Mouse (Mus musculus) forebrain, embryonic 12.5 days (tissue): Measurements from ENCODE around the gene BC004004. TPM values are rescaled to one million over a fixed set of nuclear protein-coding genes. Genes with fewer than 3 reads are reported as not detected.

ENCODE experiments used
- ATAC-seq: fragments of 200-750 bp; cut with Nextera tagmentation; 2 replicates; pipeline ENCODE4 v1.8.0; 2017; ENCODE audit warnings: moderate TSS enrichment; ENCODE audit not compliant: low FRiP score
- H3K27ac ChIP-seq: fragments of 300-500 bp; sonication (generic); 2 replicates; pipeline ENCODE4 v1.5.1; 2016; ENCODE audit warnings: mild to moderate bottlenecking
- H3K27me3 ChIP-seq: fragments of 300-500 bp; sonication (generic); 2 replicates; pipeline ENCODE4 v1.6.1; 2016; ENCODE audit warnings: mild to moderate bottlenecking
- H3K36me3 ChIP-seq: fragments of 300-500 bp; sonication (generic); replicated peaks from 2 replicates; pipeline ENCODE4 v1.6.1; 2016; ENCODE audit warnings: mild to moderate bottlenecking
- H3K4me1 ChIP-seq: fragments of 300-500 bp; sonication (generic); 2 replicates; pipeline ENCODE4 v1.6.1; 2016
- H3K4me2 ChIP-seq: fragments of 300-500 bp; sonication (generic); 2 replicates; pipeline ENCODE4 v1.6.1; 2016; ENCODE audit warnings: mild to moderate bottlenecking, moderate library complexity
- H3K4me3 ChIP-seq: fragments of 300-500 bp; sonication (generic); replicated peaks from 2 replicates; pipeline ENCODE4 v1.5.1; 2016; ENCODE audit warnings: mild to moderate bottlenecking
- H3K9ac ChIP-seq: fragments of 300-500 bp; sonication (generic); 2 replicates; pipeline ENCODE4 v1.6.1; 2016; ENCODE audit warnings: mild to moderate bottlenecking
- H3K9me3 ChIP-seq: fragments of 300-500 bp; sonication (generic); 2 replicates; pipeline ENCODE4 v1.6.1; 2016
- WGBS: fragments of 180-500 bp; shearing (Covaris S2); methylation state at CpG from one replicate; pipeline ENCODE4 v1.1.7; 2016; 5-methylcytosine and 5-hydroxymethylcytosine counted together
- polyA plus RNA-seq: library from polyadenylated mRNA; unstranded; fragments of >200 nt; fragmentation: Nextera tagmentation; extraction: Ambion mirVana; gene quantifications from 2 replicates; pipeline ENCODE4 v1.2.1, GENCODE M21; 2016

BC004004 gene
- polyA plus RNA-seq, 1 experiment from 2014 or later, result 65.2 TPM

GRCm38 (mm10) chr17:29282216-29282952 is 13.8 kb downstream of the BC004004 start:
- no peak overlapping the region for H3K4me3 ChIP-seq
- WGBS, result 38% methylated on average over 21 of the region's 21 CpGs
- H3K27ac ChIP-seq, result peak overlapping the region; percentile 83

GRCm38 (mm10) chr17:29291793-29292192 is 23.2 kb downstream of the BC004004 start:
- Histone ChIP-seq H3K36me3 (peaks cover 42% of the 10 kb centered on the region), H3K4me1 (no peaks in the 10 kb centered on the region), H3K9ac (no peak overlapping the region), H3K9me3 (no peaks in the 10 kb centered on the region), H3K27ac (no peak overlapping the region), H3K4me2 (no peak overlapping the region), H3K4me3 (no peak overlapping the region), H3K27me3 (no peaks in the 10 kb centered on the region)
- WGBS, result 84% methylated on average over 7 of the region's 7 CpGs
- no peak for ATAC-seq

More at GRCm38 (mm10) chr17:29282216-29282952, 13.8 kb downstream of the BC004004 start:
- Histone ChIP-seq H3K4me1 (peaks cover 14% of the 10 kb centered on the region), H3K9ac (peak overlapping the region; percentile 33; the same call in 1 of the 2 replicates), H3K36me3 (peaks cover 45% of the 10 kb centered on the region), H3K4me2 (peak overlapping the region; percentile 22), H3K27me3 (no peaks in the 10 kb centered on the region), H3K9me3 (no peaks in the 10 kb centered on the region)
- ATAC-seq, result peak; percentile 67; the same call in 1 of the 2 replicates

GRCm38 (mm10) chr17:29292996-29293395 is 24.4 kb downstream of the BC004004 start:
- H3K36me3 ChIP-seq, result peaks cover 52% of the 10 kb centered on the region
- ATAC-seq, result no peak
- H3K4me1 ChIP-seq, result no peaks in the 10 kb centered on the region
- no peak overlapping the region for H3K4me3 ChIP-seq
- H3K4me2 ChIP-seq, result no peak overlapping the region
- H3K9ac ChIP-seq, result no peak overlapping the region
- 87% methylated on average over 3 of the region's 3 CpGs for WGBS
- H3K27me3 ChIP-seq, result no peaks in the 10 kb centered on the region
- no peak overlapping the region for H3K27ac ChIP-seq
- H3K9me3 ChIP-seq, result no peaks in the 10 kb centered on the region

GRCm38 (mm10) chr17:29293807-29294605 is 25.4 kb downstream of the BC004004 start:
- Histone ChIP-seq H3K9ac (no peak overlapping the region), H3K36me3 (peaks cover 60% of the 10 kb centered on the region), H3K9me3 (no peaks in the 10 kb centered on the region), H3K4me3 (no peak overlapping the region), H3K27ac (no peak overlapping the region), H3K4me2 (no peak overlapping the region), H3K27me3 (no peaks in the 10 kb centered on the region), H3K4me1 (no peaks in the 10 kb centered on the region)
- WGBS, result 83% methylated on average over 9 of the region's 9 CpGs
- ATAC-seq, result no peak

GRCm38 (mm10) chr17:29295835-29296234 is 27.2 kb downstream of the BC004004 start:
- no peak overlapping the region for H3K4me2 ChIP-seq
- 82% methylated on average over 5 of the region's 5 CpGs for WGBS
- H3K4me1 ChIP-seq, result no peaks in the 10 kb centered on the region
- no peaks in the 10 kb centered on the region for H3K27me3 ChIP-seq
- no peak overlapping the region for H3K27ac ChIP-seq
- no peak overlapping the region for H3K4me3 ChIP-seq
- H3K9ac ChIP-seq, result no peak overlapping the region
- peaks cover 78% of the 10 kb centered on the region for H3K36me3 ChIP-seq
- no peak for ATAC-seq
- H3K9me3 ChIP-seq, result no peaks in the 10 kb centered on the region

GRCm38 (mm10) chr17:29297321-29297720 is 28.7 kb downstream of the BC004004 start:
- no peak overlapping the region for H3K27ac ChIP-seq
- no peak overlapping the region for H3K4me2 ChIP-seq
- no peak for ATAC-seq
- H3K36me3 ChIP-seq, result peaks cover 88% of the 10 kb centered on the region
- WGBS, result 91% methylated on average over 10 of the region's 10 CpGs
- no peaks in the 10 kb centered on the region for H3K27me3 ChIP-seq
- H3K9ac ChIP-seq, result no peak overlapping the region
- H3K9me3 ChIP-seq, result no peaks in the 10 kb centered on the region
- H3K4me3 ChIP-seq, result no peak overlapping the region
- no peaks in the 10 kb centered on the region for H3K4me1 ChIP-seq

GRCm38 (mm10) chr17:29297813-29298212 is 29.2 kb downstream of the BC004004 start:
- Histone ChIP-seq H3K27ac (no peak overlapping the region), H3K27me3 (no peaks in the 10 kb centered on the region), H3K4me3 (no peak overlapping the region), H3K9me3 (no peaks in the 10 kb centered on the region), H3K36me3 (peaks cover 92% of the 10 kb centered on the region), H3K4me1 (no peaks in the 10 kb centered on the region; the same call in 1 of the 2 replicates), H3K9ac (no peak overlapping the region), H3K4me2 (no peak overlapping the region)
- WGBS, result 90% methylated on average over 6 of the region's 6 CpGs
- ATAC-seq, result no peak

GRCm38 (mm10) chr17:29299282-29299681 is 30.7 kb downstream of the BC004004 start:
- Histone ChIP-seq H3K9me3 (no peaks in the 10 kb centered on the region), H3K27me3 (no peaks in the 10 kb centered on the region), H3K4me3 (no peak overlapping the region), H3K9ac (no peak overlapping the region), H3K4me1 (no peaks in the 10 kb centered on the region; the same call in 1 of the 2 replicates), H3K36me3 (peaks cover 80% of the 10 kb centered on the region), H3K4me2 (no peak overlapping the region), H3K27ac (no peak overlapping the region)
- ATAC-seq, result no peak
- WGBS, result 84% methylated on average over 4 of the region's 4 CpGs

- Histone ChIP-seq H3K4me1 (peaks cover 10% of the 10 kb centered on the region), H3K36me3 (peaks cover 64% of the 10 kb centered on the region), H3K27me3 (no peaks in the 10 kb centered on the region), H3K27ac (no peak overlapping the region), H3K4me2 (no peak overlapping the region), H3K9ac (no peak overlapping the region), H3K4me3 (no peak overlapping the region), H3K9me3 (no peaks in the 10 kb centered on the region)
- ATAC-seq, result no peak
- WGBS, result 92% methylated on average over 7 of the region's 7 CpGs
Measured at GRCm38 (mm10) chr17:29300926-29301325, 32.3 kb downstream of the BC004004 start.

GRCm38 (mm10) chr17:29301421-29301820 is 32.8 kb downstream of the BC004004 start:
- Histone ChIP-seq H3K4me2 (no peak overlapping the region), H3K27me3 (no peaks in the 10 kb centered on the region), H3K36me3 (peaks cover 59% of the 10 kb centered on the region), H3K9ac (no peak overlapping the region), H3K4me1 (peaks cover 10% of the 10 kb centered on the region), H3K27ac (no peak overlapping the region), H3K9me3 (no peaks in the 10 kb centered on the region), H3K4me3 (no peak overlapping the region)
- WGBS, result 94% methylated on average over 6 of the region's 6 CpGs
- no peak for ATAC-seq

- WGBS, result 82% methylated on average over 5 of the region's 5 CpGs
- no peak overlapping the region for H3K4me2 ChIP-seq
- no peak overlapping the region for H3K4me3 ChIP-seq
- H3K27ac ChIP-seq, result no peak overlapping the region
- ATAC-seq, result no peak
- H3K27me3 ChIP-seq, result no peaks in the 10 kb centered on the region
- H3K36me3 ChIP-seq, result peaks cover 53% of the 10 kb centered on the region
- H3K4me1 ChIP-seq, result peaks cover 10% of the 10 kb centered on the region
- H3K9ac ChIP-seq, result no peak overlapping the region
- H3K9me3 ChIP-seq, result no peaks in the 10 kb centered on the region
Measured at GRCm38 (mm10) chr17:29302149-29302548, 33.6 kb downstream of the BC004004 start.

- Histone ChIP-seq H3K4me1 (peaks cover 10% of the 10 kb centered on the region), H3K9me3 (no peaks in the 10 kb centered on the region), H3K27ac (0 out of 2 replicates have a peak overlapping the region, but pooled peaks have one; percentile 19), H3K36me3 (peaks cover 44% of the 10 kb centered on the region), H3K9ac (no peak overlapping the region), H3K4me3 (no peak overlapping the region), H3K27me3 (no peaks in the 10 kb centered on the region), H3K4me2 (no peak overlapping the region)
- no peak for ATAC-seq
- WGBS, result 57% methylated on average over 3 of the region's 3 CpGs
Measured at GRCm38 (mm10) chr17:29303087-29303486, 34.5 kb downstream of the BC004004 start.
